In genomic region chr15:100641226-100641810, GRCm38 (mm10) we compare ENCODE assay signal across 20 mouse cellular contexts. TPM values are rescaled to one million over a fixed set of nuclear protein-coding genes. Genes with fewer than 3 reads are reported as not detected.
DNase-seq lines count a peak whose midpoint lies in the region; ATAC-seq and TF ChIP-seq lines count a peak whose summit lies in the region.
"Had no signal": no experiment of that assay in that cellular context is flagged by ENCODE, and none has a peak within 500 bp of the region (broad histone marks: within the 10 kb centered on the region; RNA-seq: fewer than 3 reads in every experiment).

No protein-coding gene starts in this region.

- H3K27ac ChIP-seq in gastrocnemius, adult 2 months = no peak overlapping the region
- H3K27ac ChIP-seq in heart, embryonic 16.5 days (ENCODE audit: low read length) = no peak overlapping the region; the same call in 1 of the 2 replicates
- H3K27ac ChIP-seq in heart, embryonic 12.5 days (ENCODE audit: poor library complexity, severe bottlenecking) = no peak overlapping the region
- H3K27ac ChIP-seq: embryonic facial prominence, embryonic 13.5 days; hindbrain, embryonic 13.5 days had no signal

- H3K4me3 ChIP-seq in gastrocnemius, adult 2 months = peak overlapping the region; percentile 28; the same call in 1 of the 2 replicates
- H3K4me3 ChIP-seq in heart, embryonic 16.5 days (ENCODE audit: low read length) = no peak overlapping the region
- H3K4me3 ChIP-seq in heart, embryonic 12.5 days = no peak overlapping the region
- H3K4me3 ChIP-seq: embryonic facial prominence, embryonic 13.5 days; erythroblast, embryonic 14.5 days; heart, embryonic 10.5 days; hindbrain, embryonic 13.5 days had no signal

- H3K36me3 ChIP-seq in heart, embryonic 16.5 days (ENCODE audit: control insufficient read depth, insufficient read depth) = no peaks in the 10 kb centered on the region
- no peaks in the 10 kb centered on the region for H3K36me3 ChIP-seq in heart, embryonic 12.5 days
- H3K36me3 ChIP-seq: embryonic facial prominence, embryonic 13.5 days; heart, embryonic 10.5 days; hindbrain, embryonic 13.5 days had no signal

- H3K4me2 ChIP-seq in heart, embryonic 16.5 days (ENCODE audit: low read depth, low read length) = peak overlapping the region; percentile 27; the same call in 1 of the 2 replicates
- H3K4me2 ChIP-seq in heart, embryonic 12.5 days = no peak overlapping the region
- H3K4me2 ChIP-seq: embryonic facial prominence, embryonic 13.5 days; hindbrain, embryonic 13.5 days had no signal

- no peak for TF ChIP-seq CTCF in gastrocnemius, adult 2 months (IDR thresholded peaks at IDR 0.05)

- H3K9me3 ChIP-seq in heart, embryonic 16.5 days (replicated peaks; ENCODE audit: control insufficient read depth, low read length) = no peaks in the 10 kb centered on the region
- no peaks in the 10 kb centered on the region for H3K9me3 ChIP-seq in heart, embryonic 12.5 days (replicated peaks)
- H3K9me3 ChIP-seq: embryonic facial prominence, embryonic 13.5 days; heart, embryonic 10.5 days; hindbrain, embryonic 13.5 days had no signal

- peaks cover 9% of the 10 kb centered on the region for H3K27me3 ChIP-seq in heart, embryonic 16.5 days (ENCODE audit: control insufficient read depth, insufficient read depth, low read length)
- H3K27me3 ChIP-seq in heart, embryonic 12.5 days (replicated peaks) = peaks cover 17% of the 10 kb centered on the region

- no peak overlapping the region for H3K9ac ChIP-seq in heart, embryonic 16.5 days (ENCODE audit: low read length)
- no peak overlapping the region for H3K9ac ChIP-seq in heart, embryonic 12.5 days
- H3K9ac ChIP-seq: embryonic facial prominence, embryonic 13.5 days; hindbrain, embryonic 13.5 days had no signal

- intact Hi-C loops in gastrocnemius, adult 2 months (cut with DNase I) = no loop called here

- peak; percentile 29 for DNase-seq in gastrocnemius, adult 2 months
- no peak for DNase-seq in gastrocnemius, postnatal 25 days
- DNase-seq in kidney, postnatal 14 days = peak; percentile 43
- no peak for DNase-seq in kidney, adult 9 months
- peak; percentile 26 for DNase-seq in ZHBTc4 (ENCODE audit: low read depth, low spot score)
- no peak for DNase-seq in cerebellum, adult 9-11 months
- DNase-seq: adrenal gland, postnatal 10 days; cerebellum, adult 2 months; cerebellum, postnatal 36 days; embryo, embryonic 11 days; lung, postnatal 4 days; thymus, postnatal 25 days had no signal

- 58% methylated on average over 11 of the region's 16 CpGs for WGBS in heart, embryonic 16.5 days
- WGBS in heart, embryonic 12.5 days = 57% methylated on average over 11 of the region's 16 CpGs

- ATAC-seq in heart, embryonic 16.5 days (replicated peaks; ENCODE audit: extremely low read depth, insufficient read depth, low FRiP score) = no peak
- ATAC-seq in heart, embryonic 12.5 days (ENCODE audit: insufficient number of reproducible peaks, low FRiP score) = no peak
- ATAC-seq: forebrain, embryonic 14.5 days; midbrain, embryonic 16.5 days had no signal

- peaks cover 11% of the 10 kb centered on the region for H3K4me1 ChIP-seq in heart, embryonic 16.5 days (ENCODE audit: control insufficient read depth, insufficient read depth, low read length)
- H3K4me1 ChIP-seq in heart, embryonic 12.5 days (replicated peaks) = peaks cover 27% of the 10 kb centered on the region

RNA-seq across cellular contexts. Expression of gene Smagp, which starts 4.6 kb away (rescaled TPM):
- 1 to 10 TPM; 1.9 to 3.5 TPM for total RNA-seq in gastrocnemius, adult 2 months (2021)
- total RNA-seq in gastrocnemius, postnatal 25 days (2021) = 1 to 10 TPM; 2.5 to 3.0 TPM
- 16.9 and 17.2 TPM in 2 replicates for polyA plus RNA-seq in heart, embryonic 16.5 days (2015; fragmentation: Nextera tagmentation; extraction: Ambion mirVana)
- 15.0 and 18.0 TPM in 2 replicates for polyA plus RNA-seq in heart, embryonic 12.5 days (2016; fragmentation: Nextera tagmentation; extraction: Ambion mirVana)

RNA-seq across cellular contexts. Expression of gene Dazap2, which starts 26.2 kb away (rescaled TPM):
- 10 to 100 TPM; 61.3 to 72.4 TPM for total RNA-seq in gastrocnemius, adult 2 months (2021)
- 10 to 100 TPM; 51.9 to 55.1 TPM for total RNA-seq in gastrocnemius, postnatal 25 days (2021)
- polyA plus RNA-seq in heart, embryonic 16.5 days (2015; fragmentation: Nextera tagmentation; extraction: Ambion mirVana) = 223 and 247 TPM in 2 replicates
- 193 and 200 TPM in 2 replicates for polyA plus RNA-seq in heart, embryonic 12.5 days (2016; fragmentation: Nextera tagmentation; extraction: Ambion mirVana)

RNA-seq across cellular contexts. Expression of gene Bin2, which starts 28.0 kb away (rescaled TPM):
- total RNA-seq in gastrocnemius, adult 2 months (2021) = under 1 TPM in 1 of 2 experiments, not detected in 1; 0.69 TPM
- total RNA-seq in gastrocnemius, postnatal 25 days (2021) = under 1 TPM in 1 of 2 experiments, not detected in 1; 0.61 TPM
- polyA plus RNA-seq in heart, embryonic 16.5 days (2015; fragmentation: Nextera tagmentation; extraction: Ambion mirVana) = 5.9 and 13.3 TPM in 2 replicates
- 3.7 and 6.3 TPM in 2 replicates for polyA plus RNA-seq in heart, embryonic 12.5 days (2016; fragmentation: Nextera tagmentation; extraction: Ambion mirVana)

RNA-seq across cellular contexts. Expression of gene Pou6f1, which starts 41.5 kb away (rescaled TPM):
- 10 to 100 TPM; 12.9 to 13.1 TPM for total RNA-seq in gastrocnemius, adult 2 months (2021)
- 10 to 100 TPM; 12.3 to 12.5 TPM for total RNA-seq in gastrocnemius, postnatal 25 days (2021)
- polyA plus RNA-seq in heart, embryonic 16.5 days (2015; fragmentation: Nextera tagmentation; extraction: Ambion mirVana) = 3.3 and 5.6 TPM in 2 replicates
- polyA plus RNA-seq in heart, embryonic 12.5 days (2016; fragmentation: Nextera tagmentation; extraction: Ambion mirVana) = 4.7 and 5.4 TPM in 2 replicates

RNA-seq across cellular contexts. Expression of gene Cela1, which starts 46.4 kb away (rescaled TPM):
- not detected for total RNA-seq in gastrocnemius, adult 2 months (2021)
- total RNA-seq in gastrocnemius, postnatal 25 days (2021) = not detected
- 3.3 and 3.5 TPM in 2 replicates for polyA plus RNA-seq in heart, embryonic 16.5 days (2015; fragmentation: Nextera tagmentation; extraction: Ambion mirVana)
- polyA plus RNA-seq in heart, embryonic 12.5 days (2016; fragmentation: Nextera tagmentation; extraction: Ambion mirVana) = 1.4 and 1.6 TPM in 2 replicates

Comparison
In these comparisons a context has a peak if more than half of its experiments do, and no peak if none do; other contexts are left out.
1. DNase-seq: peak in gastrocnemius, adult 2 months (single experiment), kidney, postnatal 14 days (single experiment) and ZHBTc4 (single experiment); none in gastrocnemius, postnatal 25 days (single experiment), kidney, adult 9 months (single experiment) and cerebellum, adult 9-11 months (single experiment).